Mouse (Mus musculus) myocyte (in vitro differentiated cells): ENCODE results near the gene Ctnnbl1.

Experiments used
- POLR2A ChIP-seq: IDR thresholded peaks from one replicate; pipeline ENCODE4 v1.6.1; 2011; ENCODE audit warnings: low read depth, mild to moderate bottlenecking, control low read depth, moderate library complexity; ENCODE audit not compliant: insufficient read length
- TCF3 ChIP-seq: IDR thresholded peaks from one replicate; pipeline ENCODE4 v1.6.1; 2011; ENCODE audit warnings: low read depth, control low read depth; ENCODE audit not compliant: insufficient read length
- USF1 ChIP-seq: IDR thresholded peaks from one replicate; pipeline ENCODE4 v1.6.1; 2011; ENCODE audit warnings: low read depth, mild to moderate bottlenecking, control low read depth, moderate library complexity

DNA sequence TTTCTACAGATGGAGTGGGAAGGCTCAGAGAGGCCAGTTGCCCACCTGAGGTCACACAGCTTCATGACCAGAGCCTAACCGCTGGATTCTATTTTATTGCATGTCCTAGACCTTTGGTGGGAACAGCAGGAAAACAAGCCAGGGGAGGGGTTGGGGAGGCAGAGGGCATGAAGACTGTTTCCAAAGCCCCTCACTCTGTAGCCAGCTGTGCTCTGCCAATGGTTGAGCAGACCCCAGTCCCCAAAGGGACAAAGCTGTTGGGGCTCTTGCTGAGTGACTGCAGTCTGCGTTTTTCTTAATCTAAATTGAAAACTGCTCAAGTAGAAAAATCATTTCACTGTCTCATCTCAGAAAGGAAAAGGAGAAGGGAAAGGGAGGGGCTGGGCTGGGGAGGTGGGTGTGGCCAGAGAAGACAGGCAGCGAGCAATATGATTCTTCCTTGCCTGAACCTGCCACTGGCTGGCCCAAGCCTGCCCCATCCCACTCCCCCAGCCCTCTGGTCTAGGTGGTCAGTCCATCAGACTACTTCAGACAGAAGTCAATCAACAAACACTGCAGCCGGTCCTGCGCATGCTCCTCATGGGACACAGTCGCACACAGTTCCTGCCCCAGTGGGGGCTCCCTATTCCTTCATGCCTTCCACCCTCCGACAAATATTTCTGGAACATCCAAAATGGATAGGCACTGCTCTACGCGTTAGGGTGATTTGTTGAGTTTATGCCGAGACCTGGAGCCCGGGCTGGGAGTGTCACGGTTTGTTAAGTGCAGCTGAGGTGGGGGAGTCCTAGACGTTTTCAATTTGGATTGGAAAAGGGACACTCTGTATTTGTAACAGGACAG lies 45.7 kb upstream of the Ctnnbl1 start:
- TF ChIP-seq USF1 (no peak), TCF3 (no peak), POLR2A (no peak)
